Mouse (Mus musculus) layer of hippocampus, adult 2 months (tissue): ENCODE results near the gene Tmem221. TPM values are rescaled to one million over a fixed set of nuclear protein-coding genes. Genes with fewer than 3 reads are reported as not detected.

Experiments used
- DNase-seq, 2 experiments: peaks; one replicate each; pipeline ENCODE4 v3.0.0; 2022; ENCODE audit warnings: low spot score in 2 of 2
- H3K27ac ChIP-seq: fragments of 200-600 bp; 2 replicates; pipeline ENCODE4 v1.8.1; 2022
- H3K4me3 ChIP-seq: fragments of 200-600 bp; 2 replicates; pipeline ENCODE4 v1.8.1; 2022; ENCODE audit warnings: mild to moderate bottlenecking
- CTCF ChIP-seq: fragments of 200-600 bp; conservative IDR thresholded peaks from 2 replicates; pipeline ENCODE4 v1.8.1; 2022; ENCODE audit warnings: antibody characterized with exemption, mild to moderate bottlenecking, moderate library complexity
- total RNA-seq, 2 experiments: library from RNA; stranded (reverse); gene quantifications; 2 replicates each; pipeline ENCODE4 v1.2.3; 2021

Tmem221 gene
- total RNA-seq, 2 experiments from 2014 or later = 0.22 to 0.31 TPM

GRCm38 (mm10) chr8:71509316-71509715, 49.4 kb downstream of the Tmem221 start:
- no peak overlapping the region for H3K27ac ChIP-seq
- H3K4me3 ChIP-seq = no peak overlapping the region
- no peak for TF ChIP-seq CTCF
- DNase-seq = no peak

- peak overlapping the region; percentile 80 for H3K27ac ChIP-seq
- no peak for TF ChIP-seq CTCF
- peak overlapping the region; percentile 57 for H3K4me3 ChIP-seq
- peak; percentile 80 to 81 for DNase-seq
Observed at GRCm38 (mm10) chr8:71507589-71508104, 51.0 kb downstream of the Tmem221 start.

GRCm38 (mm10) chr8:71505979-71506378, 52.7 kb downstream of the Tmem221 start:
- Histone ChIP-seq H3K27ac (no peak overlapping the region), H3K4me3 (no peak overlapping the region)
- no peak for TF ChIP-seq CTCF
- no peak for DNase-seq

- Histone ChIP-seq H3K4me3 (no peak overlapping the region), H3K27ac (no peak overlapping the region)
- no peak for DNase-seq
- TF ChIP-seq CTCF = no peak
Observed at GRCm38 (mm10) chr8:71505326-71505725, 53.3 kb downstream of the Tmem221 start.

- no peak for TF ChIP-seq CTCF
- Histone ChIP-seq H3K27ac (no peak overlapping the region), H3K4me3 (no peak overlapping the region)
- DNase-seq = no peak
Observed at GRCm38 (mm10) chr8:71504349-71504748, 54.3 kb downstream of the Tmem221 start.

Other genes starting within 250 kb of the Tmem221 start
- 100 to 1,000 TPM; 107 to 117 TPM for gene Use1, start 192.0 kb downstream of the Tmem221 start, total RNA-seq
- 10 to 100 TPM; 15.4 to 15.9 TPM for gene Ocel1, start 187.6 kb downstream of the Tmem221 start, total RNA-seq
- 10 to 100 TPM; 41.9 TPM for gene Nr2f6, start 176.9 kb downstream of the Tmem221 start, total RNA-seq
- 1 to 10 TPM; 3.3 to 4.3 TPM for gene Ushbp1, start 163.1 kb downstream of the Tmem221 start, total RNA-seq
- 100 to 1,000 TPM in 1 of 2 experiments, 10 to 100 TPM in 1; 98.3 to 102 TPM for gene Babam1, start 162.0 kb downstream of the Tmem221 start, total RNA-seq
- under 1 TPM; 0.67 to 0.88 TPM for gene Ankle1, start 152.9 kb downstream of the Tmem221 start, total RNA-seq
- gene Abhd8, start 95.2 kb downstream of the Tmem221 start, total RNA-seq = 100 to 1,000 TPM; 260 to 270 TPM
- gene Mrpl34, start 93.9 kb downstream of the Tmem221 start, total RNA-seq = 10 to 100 TPM; 39.7 to 45.4 TPM
- 10 to 100 TPM; 83.2 to 89.7 TPM for gene Dda1, start 89.7 kb downstream of the Tmem221 start, total RNA-seq
- 10 to 100 TPM; 52.9 to 55.3 TPM for gene Ano8, start 72.9 kb downstream of the Tmem221 start, total RNA-seq
- gene Gtpbp3, start 70.8 kb downstream of the Tmem221 start, total RNA-seq = 10 to 100 TPM; 28.7 to 32.1 TPM
- gene Plvap, start 47.1 kb downstream of the Tmem221 start, total RNA-seq = 1 to 10 TPM; 7.3 to 7.7 TPM
- not detected for gene Ccdc194, start 33.2 kb downstream of the Tmem221 start, total RNA-seq
- gene Bst2, start 21.4 kb downstream of the Tmem221 start, total RNA-seq = 1 to 10 TPM; 3.4 to 5.0 TPM
- 10 to 100 TPM; 33.8 to 34.9 TPM for gene Mvb12a, start 15.9 kb downstream of the Tmem221 start, total RNA-seq
- not detected for gene Nxnl1, start 7.7 kb upstream of the Tmem221 start, total RNA-seq
- 100 to 1,000 TPM; 125 to 126 TPM for gene Slc27a1, start 10.0 kb upstream of the Tmem221 start, total RNA-seq
- 10 to 100 TPM; 27.5 to 34.4 TPM for gene Pgls, start 33.3 kb upstream of the Tmem221 start, total RNA-seq
- 1 to 10 TPM; 3.8 TPM for gene Fam129c, start 38.8 kb upstream of the Tmem221 start, total RNA-seq
- gene Colgalt1, start 52.1 kb upstream of the Tmem221 start, total RNA-seq = 10 to 100 TPM; 52.4 to 60.1 TPM
- 100 to 1,000 TPM; 263 to 264 TPM for gene Unc13a, start 112.9 kb upstream of the Tmem221 start, total RNA-seq
- gene Jak3, start 117.4 kb upstream of the Tmem221 start, total RNA-seq = 1 to 10 TPM; 5.3 TPM
- gene Insl3, start 130.3 kb upstream of the Tmem221 start, total RNA-seq = 1 to 10 TPM in 1 of 2 experiments, not detected in 1; 2.1 TPM
- gene B3gnt3, start 142.9 kb upstream of the Tmem221 start, total RNA-seq = under 1 TPM; 0.72 to 0.81 TPM
- gene Fcho1, start 166.8 kb upstream of the Tmem221 start, total RNA-seq = 100 to 1,000 TPM; 101 to 112 TPM